Mouse (Mus musculus) heart, adult 8-10 months (tissue): ENCODE results near the gene Agap3. TPM values are rescaled to one million over a fixed set of nuclear protein-coding genes. Genes with fewer than 3 reads are reported as not detected.

Experiments used
- DNase-seq: peaks from one replicate; pipeline ENCODE4 v3.0.0; 2022; ENCODE audit warnings: low spot score
- total RNA-seq, 4 experiments: library from RNA; stranded (reverse); gene quantifications; 2 replicates each; pipeline ENCODE4 v1.2.4; 2022

The Agap3 gene
- total RNA-seq, 4 experiments from 2014 or later, result 88.8 to 101 (median 95.0) TPM

- no peak for DNase-seq
Measured at GRCm38 (mm10) chr5:24428596-24428995, 23.4 kb upstream of the Agap3 start.

GRCm38 (mm10) chr5:24433993-24434392, 18.0 kb upstream of the Agap3 start:
- no peak for DNase-seq

GRCm38 (mm10) chr5:24441187-24441586, 10.8 kb upstream of the Agap3 start:
- DNase-seq, result no peak

- no peak for DNase-seq
Measured at GRCm38 (mm10) chr5:24442029-24442428, 9.9 kb upstream of the Agap3 start.

GRCm38 (mm10) chr5:24443204-24443603, 8.8 kb upstream of the Agap3 start:
- DNase-seq, result no peak

GRCm38 (mm10) chr5:24443927-24444326, 8.1 kb upstream of the Agap3 start:
- DNase-seq, result no peak

GRCm38 (mm10) chr5:24444746-24445427, 7.1 kb upstream of the Agap3 start, which contains the start of gene Fastk:
TSS of gene Fastk (minus strand) at chr5:24445287.
- peak; percentile 92 for DNase-seq

- DNase-seq, result no peak
Measured at GRCm38 (mm10) chr5:24445428-24446080, 6.4 kb upstream of the Agap3 start.

- no peak for DNase-seq
Measured at GRCm38 (mm10) chr5:24446630-24447029, 5.3 kb upstream of the Agap3 start.

GRCm38 (mm10) chr5:24447624-24448298, 4.2 kb upstream of the Agap3 start, which contains the start of gene Tmub1:
TSS of gene Tmub1 (minus strand) at chr5:24447854.
- DNase-seq, result peak; percentile 82

GRCm38 (mm10) chr5:24451264-24452029, 530 bp upstream of the Agap3 start:
- peak; percentile 70 for DNase-seq

GRCm38 (mm10) chr5:24452691-24453233, 785 bp downstream of the Agap3 start:
- DNase-seq, result no peak

GRCm38 (mm10) chr5:24453283-24453984, 1.5 kb downstream of the Agap3 start:
- no peak for DNase-seq

- no peak for DNase-seq
Measured at GRCm38 (mm10) chr5:24453985-24454303, 2.0 kb downstream of the Agap3 start.

- DNase-seq, result no peak
Measured at GRCm38 (mm10) chr5:24455076-24455475, 3.1 kb downstream of the Agap3 start.

- no peak for DNase-seq
Measured at GRCm38 (mm10) chr5:24455613-24456012, 3.6 kb downstream of the Agap3 start.

- no peak for DNase-seq
Measured at GRCm38 (mm10) chr5:24466762-24467161, 14.8 kb downstream of the Agap3 start.

GRCm38 (mm10) chr5:24470600-24470999, 18.6 kb downstream of the Agap3 start:
- peak; percentile 70 for DNase-seq

GRCm38 (mm10) chr5:24472884-24473619, 21.1 kb downstream of the Agap3 start:
- no peak for DNase-seq

- DNase-seq, result no peak
Measured at GRCm38 (mm10) chr5:24474025-24474722, 22.2 kb downstream of the Agap3 start.
